Mouse (Mus musculus) stomach, postnatal 0 days (tissue): ENCODE measurements at regions not wholly inside any gene's neighbourhood (a gene's known extent, or its start where the extent isn't known, plus 50 kb on each side); places are given as distances from the start of the nearest gene placed in this dataset.

Source experiments
- CTCF ChIP-seq: IDR thresholded peaks from 2 replicates; pipeline ENCODE4 v1.5.1; 2016; ENCODE audit warnings: antibody characterized with exemption, low read depth, mild to moderate bottlenecking, moderate library complexity
- EP300 ChIP-seq: optimal IDR thresholded peaks from 2 replicates; pipeline ENCODE3; 2016; ENCODE audit warnings: antibody characterized with exemption

DNA sequence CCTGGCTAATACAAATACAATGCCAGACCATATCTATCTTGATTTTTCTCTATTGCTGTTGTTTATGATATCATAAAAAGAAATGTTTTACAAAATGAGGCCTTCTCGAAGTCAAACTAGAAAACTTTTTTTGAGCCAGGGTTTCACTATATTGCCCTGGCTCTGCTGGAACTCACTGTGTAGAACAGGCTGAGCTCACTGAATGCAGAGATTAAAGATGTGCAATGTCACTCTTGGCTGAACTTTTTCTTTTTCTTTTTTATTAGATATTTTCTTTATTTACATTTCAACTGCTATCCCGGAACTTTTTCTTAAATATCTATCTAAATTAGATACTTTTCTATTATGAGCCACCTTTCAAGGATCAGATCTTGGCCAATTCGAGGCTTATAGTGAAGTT lies 224.5 kb upstream of the Tcf21 start:
- TF ChIP-seq CTCF (no peak), EP300 (no peak)
